Mouse (Mus musculus) embryo, embryonic 9.5 days (tissue): Measurements from ENCODE around the gene Ilkap.
A peak's percentile ranks its signal among the peaks of the same experiment; 100 is the strongest.

Source experiments
- DNase-seq: peaks from one replicate; pipeline ENCODE4 v3.0.0-alpha.2; 2017; ENCODE audit errors: extremely low spot score

Ilkap gene

DNA sequence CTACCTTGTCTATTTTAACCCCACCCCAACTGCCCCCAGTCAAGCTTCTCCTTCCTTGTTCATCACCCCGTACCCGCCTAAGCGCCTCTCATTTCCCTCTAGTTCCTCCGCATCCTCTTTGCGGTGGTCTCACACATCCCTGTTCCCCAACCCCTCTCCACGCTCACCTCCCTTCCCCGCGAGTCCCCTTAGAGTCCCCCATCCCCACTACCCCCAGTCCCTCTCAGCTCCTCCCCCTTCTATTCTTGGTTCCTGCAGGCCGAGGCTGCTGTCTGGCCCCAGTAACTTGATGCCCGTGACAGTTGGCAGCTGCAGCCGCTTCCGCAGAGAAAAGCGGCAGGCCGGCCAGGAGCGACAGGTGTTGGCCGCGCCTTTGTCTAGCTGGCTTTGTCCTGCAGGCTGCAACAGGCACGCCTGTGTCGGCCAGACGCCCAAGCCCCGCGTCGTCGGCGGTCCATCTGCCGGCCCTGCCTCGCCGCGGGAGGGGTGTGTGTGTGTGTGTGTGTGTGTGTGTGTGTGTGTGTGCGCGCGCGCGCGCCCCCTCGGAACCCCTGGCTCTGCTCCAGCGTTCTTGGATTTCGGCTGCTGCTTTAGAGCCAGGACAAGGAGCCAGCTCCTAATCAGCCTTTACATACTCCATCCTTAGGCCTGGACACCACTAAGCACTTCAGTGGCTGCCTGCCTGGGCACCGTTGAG is 15.4 kb upstream of the Ilkap start, which contains the start of gene Hes6:
Gene Hes6 (minus strand): TSS at position 141 of the 697 bp plus-strand sequence.
- DNase-seq = peak; percentile 79

DNA sequence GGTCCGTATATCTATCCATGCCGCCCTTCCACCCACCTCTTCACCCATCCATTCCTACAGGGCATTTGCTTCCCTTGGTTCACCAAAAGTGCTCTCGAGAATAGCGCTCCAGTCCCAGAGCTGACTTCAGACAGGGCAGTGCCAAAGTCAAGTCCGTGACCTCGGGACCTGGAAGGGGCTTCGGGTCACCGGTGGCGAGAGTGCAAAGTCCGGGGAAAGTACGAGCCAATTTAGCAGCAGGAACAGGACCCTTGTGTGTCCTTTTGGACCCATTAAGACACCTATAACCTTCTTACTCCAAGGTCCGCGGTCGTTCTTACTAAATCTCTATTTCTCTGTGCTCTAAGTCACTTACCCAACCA is 14.9 kb upstream of the Ilkap start:
- no peak for DNase-seq

DNA sequence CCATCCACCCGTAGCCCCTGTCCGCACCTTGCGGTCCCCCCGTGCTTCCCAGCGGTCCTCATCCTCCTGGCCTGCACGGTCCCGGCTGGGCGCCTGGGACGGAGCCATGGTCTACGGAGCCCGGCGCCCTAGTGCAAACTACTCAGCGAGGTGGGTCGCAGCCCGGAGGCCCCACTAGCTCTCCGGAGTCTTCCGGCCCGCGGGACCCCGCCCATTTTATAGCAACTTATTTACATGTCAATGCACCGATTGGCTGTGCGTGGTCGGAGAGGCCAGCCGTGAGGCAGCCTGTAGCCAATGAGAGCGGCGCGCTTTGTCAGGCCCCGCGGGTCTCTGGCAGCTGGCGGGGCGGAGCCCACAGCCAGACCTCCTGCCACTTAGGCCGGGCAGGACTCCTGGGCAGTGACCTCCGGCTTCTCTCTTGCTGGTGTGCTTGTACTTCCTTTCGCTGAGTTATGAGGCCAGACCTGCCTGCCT is 14.5 kb upstream of the Ilkap start:
- peak; percentile 95 for DNase-seq

DNA sequence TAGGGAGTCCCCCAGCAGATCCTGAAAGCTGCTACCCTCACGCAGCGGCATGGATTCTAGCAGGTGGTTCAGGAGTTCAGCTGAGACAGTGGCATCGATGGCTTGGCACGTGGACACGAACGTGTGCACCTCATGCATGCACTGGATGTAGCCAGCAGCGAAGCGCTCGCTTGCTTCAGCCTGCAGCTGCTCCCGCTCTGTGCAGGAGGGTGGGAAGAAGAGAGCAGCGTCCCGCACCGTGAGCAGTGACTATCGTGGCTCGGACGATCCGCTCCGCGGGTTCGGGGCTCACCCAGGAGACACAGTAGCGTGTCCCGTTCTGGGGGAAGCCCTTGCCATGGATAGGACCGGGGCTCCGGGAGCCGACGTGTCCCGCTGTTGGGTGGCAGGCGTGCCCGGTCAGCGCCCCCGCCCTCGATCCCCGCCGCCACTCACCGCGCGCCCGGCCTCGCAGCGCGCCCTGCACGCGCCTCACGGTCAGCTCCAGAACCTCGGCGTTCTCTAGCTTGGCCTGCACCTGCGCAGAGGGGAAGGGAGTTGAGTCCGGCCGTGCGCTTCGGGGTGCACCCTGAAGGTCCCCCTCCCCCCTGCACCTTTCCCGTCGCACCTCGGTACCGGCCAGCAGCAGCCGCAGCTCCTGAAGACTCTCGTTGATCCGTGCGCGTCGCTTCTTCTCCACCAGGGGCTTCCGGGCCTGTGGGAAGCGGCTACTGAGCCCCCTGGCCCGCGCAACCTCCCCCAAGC is 13.8 kb upstream of the Ilkap start:
- peak; percentile 32 for DNase-seq

DNA sequence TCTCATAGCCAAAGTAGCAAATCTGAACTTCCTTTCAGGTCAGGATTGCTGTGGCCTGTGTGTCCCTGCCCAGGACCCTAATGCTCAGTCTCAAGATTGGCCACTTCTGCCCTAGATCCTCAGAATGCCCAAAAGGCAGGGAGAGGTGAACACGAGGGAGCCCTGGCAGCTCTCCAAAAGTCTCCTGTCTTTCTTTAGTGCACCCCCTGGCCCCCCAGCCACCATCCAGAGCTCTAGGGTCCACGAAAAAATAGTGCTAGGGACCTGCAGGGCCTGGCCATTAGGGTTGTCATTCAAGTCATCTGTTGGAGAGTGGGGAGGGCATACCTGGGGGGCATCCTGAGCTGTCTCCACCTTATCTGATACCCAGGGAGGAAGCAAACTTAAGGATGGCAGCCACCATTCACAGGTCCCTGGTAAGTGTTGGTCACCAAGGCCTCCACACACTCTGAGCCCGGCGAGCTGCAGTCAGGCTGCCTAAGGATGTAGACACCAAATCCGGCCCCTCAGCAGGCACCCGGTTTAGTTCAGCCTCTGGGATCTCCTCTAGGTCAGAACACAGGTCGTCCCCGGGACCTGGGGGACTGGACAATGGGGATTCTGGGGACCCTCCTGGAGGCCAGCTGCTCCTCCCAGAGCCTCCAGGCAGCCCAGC is 13.1 kb upstream of the Ilkap start:
- DNase-seq = no peak

DNA sequence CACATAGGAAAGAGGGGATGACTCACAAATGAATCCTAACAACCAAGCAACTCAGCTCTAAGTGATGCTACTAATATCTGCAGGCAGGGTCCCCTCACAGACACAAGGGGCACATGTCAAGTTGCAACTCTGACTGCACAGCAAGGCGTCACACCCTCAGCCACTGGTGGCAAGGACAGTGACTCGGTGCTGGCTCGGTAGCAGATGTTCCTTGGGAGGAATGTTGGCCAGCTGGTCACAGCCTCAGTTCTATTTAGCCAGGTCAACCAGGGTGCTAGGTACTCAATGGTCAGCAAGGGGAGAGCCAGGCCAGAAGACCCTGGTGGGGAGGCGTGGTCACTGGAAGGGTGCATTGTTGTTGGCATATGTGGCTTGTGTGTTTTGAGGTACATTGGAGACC is 9.2 kb upstream of the Ilkap start:
- no peak for DNase-seq

DNA sequence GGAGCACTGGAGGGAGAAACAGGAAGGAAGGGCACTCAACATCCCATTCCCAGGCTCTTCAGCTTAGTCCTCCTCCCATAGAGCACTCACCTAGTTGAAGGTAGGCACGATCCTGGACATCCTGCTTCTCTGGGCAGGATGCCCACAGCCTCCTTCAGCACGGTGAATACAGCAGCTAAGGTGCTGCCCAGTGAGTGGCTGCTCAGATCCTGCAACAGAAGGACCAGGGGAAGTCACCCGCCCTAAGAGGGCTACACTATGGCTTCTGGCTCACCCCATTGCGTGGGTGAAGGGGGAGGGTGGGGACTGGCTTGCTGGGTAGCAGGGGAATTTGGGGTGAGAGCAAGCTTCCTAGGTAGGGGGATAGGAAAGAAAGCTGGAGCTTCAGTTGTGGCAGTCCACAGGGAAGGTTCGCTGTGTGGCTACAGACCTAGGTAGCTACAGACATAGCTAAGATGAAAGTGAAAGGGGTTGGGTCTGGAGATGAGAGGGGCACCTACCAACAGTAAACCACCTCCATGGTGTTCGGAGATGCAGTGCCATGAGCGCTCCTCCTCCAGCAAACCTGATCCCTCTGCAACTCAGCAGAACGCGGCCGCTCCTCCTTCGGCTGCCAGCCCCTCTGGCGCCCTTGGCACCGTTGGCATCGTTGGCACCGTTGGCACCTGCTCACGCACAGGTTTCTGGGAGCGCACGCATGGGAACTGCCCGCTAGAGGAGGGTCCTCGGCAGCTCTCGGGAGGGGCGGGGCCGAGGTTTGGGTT is 7.0 kb upstream of the Ilkap start:
- no peak for DNase-seq

DNA sequence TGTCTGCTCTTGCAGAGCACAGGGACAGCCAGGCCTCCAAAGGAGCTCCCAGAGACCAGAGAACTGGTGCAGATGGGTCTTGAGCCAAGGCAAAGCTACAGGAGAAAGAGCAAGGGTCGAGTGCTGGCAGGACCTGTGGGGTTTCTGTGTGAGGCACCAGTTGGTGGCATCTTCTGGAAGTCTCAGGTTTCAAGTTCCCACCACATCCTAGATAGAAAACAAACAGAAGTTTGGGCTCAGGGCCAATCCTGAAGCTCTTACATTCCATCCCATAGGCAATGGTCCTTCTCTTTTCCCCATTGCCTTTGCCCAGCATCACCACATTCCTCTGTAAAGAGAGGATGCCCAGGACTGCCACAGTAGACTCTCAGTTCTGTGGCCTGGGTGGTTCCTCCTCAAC is 6.4 kb upstream of the Ilkap start:
- DNase-seq = no peak

DNA sequence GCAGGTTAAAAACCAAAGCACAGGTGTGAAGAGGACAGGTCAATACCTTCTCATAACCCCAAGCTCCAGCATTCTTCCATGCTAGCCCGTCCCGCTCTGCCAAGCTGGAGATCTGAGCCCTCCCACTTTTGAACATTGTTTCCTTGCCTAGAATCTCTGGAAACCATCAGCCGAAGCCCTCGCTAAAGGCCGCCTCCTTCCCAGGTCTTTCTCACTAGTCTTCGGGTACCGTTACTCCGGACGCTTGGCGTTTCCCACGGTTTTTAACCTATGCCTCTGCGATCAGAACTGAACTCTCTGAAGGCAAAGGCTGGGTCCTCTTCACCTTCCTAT is 722 bp downstream of the Ilkap start:
- DNase-seq = no peak

DNA sequence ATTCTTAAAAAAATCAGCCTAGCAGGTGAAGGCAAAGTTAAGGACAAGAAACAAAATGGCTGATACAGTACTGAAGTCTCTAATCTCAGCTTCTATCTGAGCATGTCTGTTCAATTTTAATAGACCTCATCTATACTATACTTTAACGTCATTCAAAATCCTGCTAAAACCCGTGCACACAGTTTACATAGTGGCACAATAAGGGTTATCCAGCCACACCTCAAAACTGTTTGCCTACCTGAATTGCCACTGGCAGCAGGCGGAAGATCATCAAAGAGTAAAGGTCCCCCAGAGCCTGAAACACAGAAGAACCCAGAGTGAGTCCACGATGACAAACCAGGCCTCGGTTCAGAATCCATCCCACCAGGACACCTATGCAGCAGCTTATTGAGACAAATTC is 8.2 kb downstream of the Ilkap start:
- DNase-seq = no peak

DNA sequence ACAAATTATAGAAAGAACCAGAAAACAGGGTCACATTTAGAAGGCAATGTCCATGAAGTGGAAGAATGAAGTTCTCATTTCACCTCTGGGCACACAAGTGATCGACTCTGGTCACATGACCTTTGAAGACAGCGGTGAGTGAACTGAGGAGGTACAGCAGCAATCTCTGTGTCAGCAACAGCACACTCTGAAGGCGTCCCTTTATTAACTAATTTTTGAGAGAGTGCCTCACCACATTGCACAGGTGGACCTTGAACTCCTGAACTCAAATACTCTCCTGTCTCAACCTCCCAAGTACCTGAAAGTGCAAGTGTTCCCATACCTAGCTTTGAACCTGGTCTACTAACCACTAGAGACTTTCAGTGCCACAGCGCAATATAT is 17.5 kb downstream of the Ilkap start:
- DNase-seq = no peak

DNA sequence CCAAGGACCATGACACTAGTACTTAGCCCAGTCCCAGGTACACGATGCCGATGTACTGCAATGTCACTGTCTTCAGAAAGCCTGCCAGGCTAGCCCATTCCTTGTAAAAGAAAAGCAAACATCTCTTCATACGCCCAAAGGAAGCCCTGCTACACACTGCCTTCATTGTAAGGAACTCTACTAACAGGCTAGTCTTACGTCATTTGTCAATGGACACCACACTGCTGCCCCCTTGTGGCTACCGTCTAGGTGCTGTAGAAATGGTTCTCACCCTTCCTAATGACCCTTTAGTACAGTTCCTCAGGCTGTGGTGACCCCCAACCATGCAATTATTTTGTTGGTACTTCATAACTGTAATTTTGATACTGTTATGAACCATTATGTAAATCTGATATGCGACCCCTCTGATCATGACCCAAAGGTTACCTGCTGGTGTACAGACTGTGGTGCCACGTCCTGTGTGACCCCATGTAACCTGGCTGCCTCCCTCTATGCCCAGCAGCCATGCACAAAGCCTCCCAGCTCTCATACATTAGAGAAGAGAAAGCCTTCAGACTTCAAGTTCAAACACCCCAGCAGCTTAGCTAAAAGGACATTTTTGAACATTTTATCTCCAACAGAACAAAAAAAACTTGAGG is 18.0 kb downstream of the Ilkap start:
- DNase-seq = peak; percentile 67

DNA sequence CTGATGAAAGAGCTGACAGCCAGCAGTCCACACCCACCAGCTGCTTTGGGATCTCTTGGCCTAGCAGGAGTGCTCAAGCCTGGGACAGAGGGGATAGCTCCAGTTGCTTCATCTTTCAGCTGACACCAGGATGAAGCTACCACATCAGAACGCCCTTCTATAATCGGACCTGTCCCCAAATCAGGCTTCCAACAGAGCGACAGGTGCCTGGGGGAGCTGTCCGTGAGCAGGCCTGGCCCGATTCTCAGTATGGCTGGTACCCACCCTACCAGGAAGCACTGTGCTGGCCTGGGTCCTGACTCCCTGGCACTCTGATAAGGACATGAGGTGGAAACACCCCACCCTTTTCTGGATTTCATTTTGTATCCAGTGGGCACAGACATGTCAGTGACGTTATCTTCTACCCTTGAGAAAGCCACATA is 25.2 kb downstream of the Ilkap start:
- no peak for DNase-seq

DNA sequence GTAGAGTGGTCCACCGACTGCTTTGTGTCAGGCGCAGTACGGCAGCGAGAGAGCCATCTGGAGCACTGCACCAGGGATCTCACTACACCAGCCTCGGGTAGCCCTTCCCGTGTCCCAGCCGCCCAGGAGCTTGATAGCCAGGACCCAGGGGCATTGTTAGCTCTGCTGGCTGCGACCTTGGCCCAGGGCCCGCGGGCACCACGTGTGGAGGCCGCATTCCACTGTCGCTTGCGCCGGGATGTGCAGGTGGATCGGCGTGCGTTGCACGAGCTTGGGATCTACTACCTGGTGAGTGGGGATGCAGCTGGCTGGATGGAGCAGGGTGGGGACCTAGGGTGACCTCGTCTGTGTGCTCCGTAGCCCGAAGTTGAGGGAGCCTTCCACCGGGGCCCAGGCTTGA is 28.6 kb downstream of the Ilkap start:
- no peak for DNase-seq

DNA sequence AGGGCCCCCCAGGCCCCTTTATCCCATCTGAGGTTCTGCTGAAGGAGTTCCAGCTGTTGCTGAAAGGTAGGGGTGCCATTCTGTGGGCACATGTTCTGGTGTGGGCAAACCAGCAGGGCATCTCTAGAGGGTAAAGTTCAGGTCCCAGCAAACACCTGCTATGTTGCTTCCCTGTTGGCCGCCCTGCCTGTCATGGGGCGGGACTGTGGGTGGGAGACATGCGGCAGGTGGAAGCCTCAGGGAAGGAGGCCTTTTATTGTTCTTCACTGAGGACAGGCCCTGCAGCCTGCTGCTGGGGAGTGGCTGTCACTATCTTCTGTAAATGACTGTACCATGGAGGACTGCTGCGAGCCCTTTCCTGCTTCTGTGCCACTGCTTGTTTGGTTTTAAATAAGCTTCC is 29.2 kb downstream of the Ilkap start:
- DNase-seq = no peak

DNA sequence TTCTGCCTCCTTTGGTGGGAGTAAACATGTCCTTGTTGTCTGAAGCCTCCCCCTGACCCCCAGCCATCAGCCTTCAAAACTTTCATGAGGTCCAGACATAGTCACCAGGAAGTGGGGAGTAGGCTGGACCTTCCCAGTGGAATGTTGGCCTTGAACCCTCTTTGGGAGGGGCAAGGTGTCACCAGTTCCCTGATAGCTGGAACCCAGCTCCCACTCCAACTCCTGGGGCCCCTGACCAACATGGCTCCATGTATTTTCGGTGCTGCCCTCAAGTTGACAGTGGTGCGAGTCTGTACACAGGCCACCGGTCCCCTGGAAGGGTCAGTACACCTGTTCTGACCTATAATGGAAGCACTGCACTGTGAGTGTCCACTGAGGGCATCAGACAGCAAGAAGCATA is 31.3 kb downstream of the Ilkap start:
- no peak for DNase-seq

DNA sequence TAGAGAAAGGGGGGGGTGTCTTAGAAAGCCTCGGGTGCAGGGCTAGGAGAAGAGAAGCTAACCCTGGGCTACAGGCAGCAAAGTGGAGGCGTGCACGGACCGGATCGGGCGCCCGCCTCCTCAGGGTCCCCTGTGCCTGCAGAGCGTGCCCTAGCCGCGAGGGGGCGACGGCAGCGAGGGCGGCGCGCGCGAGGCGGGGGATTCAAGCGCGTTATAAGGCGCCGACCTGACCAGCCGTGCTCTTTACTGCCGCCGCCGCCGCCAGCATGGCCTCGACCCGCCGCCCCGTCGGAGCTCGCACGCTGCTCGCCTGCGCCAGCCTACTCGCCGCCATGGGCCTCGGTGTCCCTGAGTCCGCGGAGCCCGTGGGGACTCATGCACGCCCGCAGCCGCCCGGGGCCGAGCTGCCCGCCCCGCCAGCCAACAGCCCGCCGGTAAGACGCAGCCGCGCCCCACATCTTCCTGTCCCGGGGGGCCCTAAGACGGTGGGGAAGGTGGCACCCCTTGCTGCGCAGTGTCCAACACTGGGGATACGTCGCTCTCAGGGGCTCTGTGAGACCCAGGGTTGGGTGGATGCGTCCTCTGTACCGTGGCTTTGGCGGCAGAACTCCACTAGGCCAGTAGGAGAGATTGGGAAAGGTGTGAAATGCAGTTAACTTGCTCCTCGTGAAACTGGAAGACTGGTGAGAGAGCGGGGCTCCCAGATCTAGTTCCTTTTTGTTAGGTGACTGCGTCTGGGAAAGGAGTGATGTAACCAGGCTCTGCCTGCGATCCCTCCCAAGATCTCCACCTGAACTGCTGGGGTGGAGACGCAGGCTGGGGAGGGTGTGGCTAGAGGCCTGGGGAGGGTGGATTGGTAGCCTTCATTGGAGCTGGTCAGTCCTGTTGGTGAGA is 32.2 kb downstream of the Ilkap start, which contains the start of gene Erfe:
Gene Erfe (plus strand): TSS at position 216 of the 894 bp plus-strand sequence.
- peak; percentile 78 for DNase-seq

DNA sequence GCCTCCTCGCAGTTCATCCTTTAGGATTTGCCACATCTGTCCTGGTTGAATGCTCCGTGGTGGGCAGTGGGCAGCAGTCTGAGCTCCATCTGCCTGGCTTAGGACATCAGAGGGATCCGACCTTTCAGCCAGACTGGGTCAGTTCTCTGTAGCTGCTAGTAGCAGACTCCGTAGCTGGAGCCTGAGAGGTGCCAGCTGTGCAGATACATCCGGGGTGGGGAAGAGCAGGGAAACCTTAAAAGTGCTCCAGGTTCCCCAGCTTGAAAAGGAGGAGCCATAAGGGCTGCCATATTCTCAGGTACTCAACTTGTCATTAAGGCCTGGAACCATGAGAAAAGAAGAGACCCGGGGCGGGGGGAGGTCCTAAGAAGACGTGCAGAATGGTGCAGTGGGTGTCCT is 32.8 kb downstream of the Ilkap start:
- DNase-seq = no peak

DNA sequence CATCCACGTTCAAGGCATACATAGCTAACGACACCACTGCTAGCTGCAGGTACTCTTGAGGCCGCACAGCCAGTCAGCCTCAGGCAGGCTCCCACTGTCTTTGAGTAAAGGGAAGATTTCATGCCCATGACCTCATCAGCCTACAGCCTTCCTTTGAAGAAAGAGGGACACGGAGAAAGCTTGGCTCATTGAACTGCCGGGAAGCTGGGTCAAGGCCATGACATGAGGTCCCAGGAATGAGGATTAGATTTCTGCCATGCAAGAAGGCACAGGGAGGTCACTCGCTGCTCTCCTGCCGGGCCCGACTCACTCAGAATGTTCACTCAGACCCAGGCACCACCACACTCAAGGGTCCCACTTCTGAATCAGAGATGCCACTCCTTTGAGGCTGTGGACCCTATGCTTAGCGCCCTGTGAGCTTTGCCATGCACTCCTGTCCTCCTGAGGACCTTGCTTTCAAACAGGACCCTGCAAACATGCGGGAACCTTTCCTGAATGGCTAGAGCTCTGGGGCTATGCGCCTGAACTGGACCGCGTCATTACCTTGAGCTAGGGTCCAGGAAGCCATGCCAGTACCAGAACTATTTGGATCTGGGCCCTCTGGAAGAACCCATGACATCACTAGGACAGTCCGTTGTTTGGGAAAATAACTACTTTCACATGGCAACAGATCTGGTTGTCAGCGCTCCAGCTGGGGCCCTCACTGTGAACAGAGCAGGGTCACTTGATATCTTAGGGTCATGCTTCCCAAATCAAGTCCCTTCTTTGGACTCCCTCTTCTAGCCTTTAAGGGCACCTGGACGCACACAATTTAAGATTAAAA is 33.6 kb downstream of the Ilkap start:
- no peak for DNase-seq

DNA sequence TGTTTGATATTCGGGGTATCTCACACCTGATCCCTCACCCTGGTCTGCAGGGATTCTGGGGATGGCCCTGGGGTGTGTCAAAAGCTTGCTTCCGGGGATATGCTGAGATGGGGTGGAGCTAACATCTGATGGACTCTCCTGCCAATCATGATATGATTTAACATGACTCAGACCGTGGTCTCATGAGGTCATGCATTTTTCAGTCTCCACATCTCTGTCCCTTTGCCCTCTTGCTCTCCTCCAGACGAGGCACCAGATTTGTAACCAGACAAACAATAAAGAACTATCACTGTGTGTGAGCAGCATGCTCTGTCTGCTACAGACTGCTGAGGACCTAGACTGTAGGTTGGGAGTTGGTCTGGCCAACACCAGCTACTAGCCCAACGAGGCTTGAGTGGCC is 36.5 kb downstream of the Ilkap start:
- no peak for DNase-seq
